Mouse (Mus musculus): ENCODE results near the gene Gm49776.

Gene Gm49776

DNA sequence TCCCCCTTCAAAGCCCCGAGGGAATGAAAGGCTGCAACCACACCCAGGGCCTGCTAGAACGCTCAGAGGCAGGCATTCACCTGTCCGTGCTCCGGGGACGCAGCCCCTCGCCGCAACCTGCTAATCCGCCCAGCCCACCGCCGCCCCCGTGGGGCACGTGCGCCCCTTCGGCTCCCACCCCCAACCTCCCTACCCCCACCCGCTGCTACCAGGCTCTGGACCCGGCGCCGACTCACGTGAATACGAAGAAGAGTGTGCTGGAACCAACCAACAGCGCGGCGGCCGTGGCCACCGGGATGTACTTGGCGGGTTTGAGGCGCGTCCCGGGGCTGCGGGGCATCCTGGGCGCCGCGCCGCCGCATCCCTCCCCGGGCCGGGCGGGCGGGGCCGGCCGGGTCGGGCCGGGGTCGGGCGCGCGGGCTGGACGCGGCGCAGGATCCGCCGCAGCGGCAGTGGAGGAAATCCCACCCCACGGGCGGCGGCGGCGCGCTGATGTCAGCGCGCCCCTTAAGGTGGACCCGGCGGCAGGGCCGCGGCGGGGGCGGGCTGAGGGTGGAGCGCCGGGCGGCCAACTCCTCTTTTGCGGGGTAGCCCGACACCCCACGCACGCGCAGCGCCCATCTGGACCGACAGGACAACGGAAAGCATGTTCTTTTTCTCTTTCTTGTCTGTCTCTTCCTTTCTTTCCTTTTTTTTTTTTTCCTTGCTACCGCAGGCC, 23.3 kb downstream of the Gm49776 start, which contains the start of gene Zdhhc8:
TSS of gene Zdhhc8 (minus strand) at position 466 of the 718 bp plus-strand sequence.
- no peak for DNase-seq (ENCODE audit: low read depth, low spot score)

- DNase-seq (ENCODE audit: low read depth, low spot score) = no peak
Measured at GRCm38 (mm10) chr16:18233919-18234670, 24.0 kb downstream of the Gm49776 start.

GRCm38 (mm10) chr16:18233451-18233850, 24.7 kb downstream of the Gm49776 start:
- no peak for DNase-seq (ENCODE audit: low read depth, low spot score)

DNA sequence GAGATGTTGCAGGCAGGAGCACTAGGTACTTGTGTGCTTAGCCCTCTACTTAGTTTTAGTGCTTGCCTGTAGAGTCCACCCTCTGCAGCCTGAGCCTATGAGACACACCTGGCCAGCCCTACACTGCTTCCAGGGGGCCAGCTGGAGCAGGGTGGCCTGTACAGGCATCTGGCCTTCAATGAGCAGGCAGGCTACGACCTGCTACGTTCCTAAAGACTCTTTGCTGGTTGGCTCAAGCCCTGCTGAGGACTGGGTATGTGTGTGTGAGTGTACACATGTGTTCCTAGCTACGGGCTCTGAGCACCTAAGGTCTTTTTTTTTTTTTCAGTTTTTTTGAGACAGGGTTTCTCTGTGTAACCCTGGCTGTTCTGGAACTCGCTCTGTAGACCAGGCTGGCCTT, 26.7 kb downstream of the Gm49776 start:
- DNase-seq (ENCODE audit: low read depth, low spot score) = no peak

DNA sequence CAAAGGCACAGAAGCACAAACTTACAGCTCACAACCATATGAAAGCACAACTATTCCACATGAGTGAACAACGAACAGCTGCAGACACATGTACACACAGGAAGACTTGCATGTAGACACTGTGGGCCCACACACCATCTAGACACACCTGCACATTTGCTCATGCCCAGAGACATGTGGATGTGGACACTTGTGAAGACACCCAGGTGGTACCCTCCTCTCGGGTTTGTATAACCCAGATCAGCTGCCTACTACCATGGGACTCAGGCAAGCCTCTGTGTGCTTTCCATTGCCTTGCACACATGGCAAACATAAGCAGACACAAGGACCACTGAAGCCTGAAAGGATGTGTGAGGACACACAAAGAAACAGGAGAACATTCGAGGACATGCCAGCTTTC, 27.1 kb downstream of the Gm49776 start:
- no peak for DNase-seq (ENCODE audit: low read depth, low spot score)

- no peak for DNase-seq (ENCODE audit: low read depth, low spot score)
Measured at GRCm38 (mm10) chr16:18230617-18231016, 27.5 kb downstream of the Gm49776 start.

GRCm38 (mm10) chr16:18229622-18230021, 28.5 kb downstream of the Gm49776 start:
- no peak for DNase-seq (ENCODE audit: low read depth, low spot score)

DNA sequence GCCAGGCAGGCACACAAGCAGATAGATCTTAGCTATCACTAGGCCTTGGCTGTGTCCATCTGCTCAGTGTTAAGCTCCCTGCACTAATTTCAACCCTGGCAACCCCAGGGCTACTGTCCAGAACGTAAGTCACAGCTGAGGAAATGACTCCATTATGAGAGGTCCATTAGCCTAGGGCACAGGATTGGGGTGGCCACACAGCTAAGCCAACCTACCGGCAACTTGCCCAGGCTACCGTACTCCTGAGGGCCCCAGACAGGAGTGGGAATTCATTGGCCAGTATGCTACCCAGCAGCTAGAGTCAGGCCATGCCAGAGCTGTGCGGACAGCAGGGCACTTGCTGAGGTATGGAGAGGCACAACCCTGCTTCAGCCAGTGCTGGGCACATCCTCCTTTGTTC, 29.3 kb downstream of the Gm49776 start:
- DNase-seq (ENCODE audit: low read depth, low spot score) = no peak

GRCm38 (mm10) chr16:18227897-18228422, 30.2 kb downstream of the Gm49776 start:
- no peak for DNase-seq (ENCODE audit: low read depth, low spot score)

- DNase-seq (ENCODE audit: low read depth, low spot score) = no peak
Measured at GRCm38 (mm10) chr16:18227187-18227586, 30.9 kb downstream of the Gm49776 start.

DNA sequence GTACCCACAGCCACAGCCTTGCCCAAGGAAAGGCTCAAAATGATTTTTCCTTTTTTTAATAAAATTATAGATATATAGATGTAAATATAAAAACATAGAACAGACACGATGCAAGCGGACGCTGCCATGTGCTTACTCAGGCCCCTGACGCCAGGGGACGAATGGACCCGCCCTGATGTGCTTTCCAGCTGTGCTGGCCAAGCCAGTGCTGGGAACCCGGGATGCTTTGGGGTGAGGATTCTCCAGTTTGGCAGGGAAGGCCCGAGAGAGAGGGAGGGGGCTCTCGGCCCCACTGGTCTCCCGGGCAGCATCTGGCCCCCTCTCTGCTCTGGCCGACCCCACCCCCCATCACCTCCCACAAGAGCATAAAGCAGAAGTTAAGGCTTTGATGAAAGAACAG, 35.9 kb downstream of the Gm49776 start:
- DNase-seq (ENCODE audit: low read depth, low spot score) = no peak

DNA sequence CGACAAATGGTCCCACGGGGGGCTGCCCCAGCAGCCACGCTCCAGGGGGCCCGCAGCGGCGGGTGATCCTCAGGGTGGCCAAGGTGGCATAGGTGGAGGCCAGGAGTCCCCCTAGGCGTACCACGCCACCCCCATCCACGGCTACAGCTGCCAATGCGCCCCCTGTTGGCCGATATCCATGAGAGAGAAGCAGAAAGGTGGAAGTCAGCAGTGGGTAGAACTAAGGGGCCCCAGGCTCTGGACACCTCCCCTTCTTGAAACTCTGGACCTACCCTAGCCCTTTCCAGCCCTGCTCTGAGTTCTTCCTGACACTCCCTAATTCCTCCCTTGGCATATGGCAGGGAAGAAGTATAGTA, 36.6 kb downstream of the Gm49776 start:
- no peak for DNase-seq (ENCODE audit: low read depth, low spot score)

- no peak for DNase-seq (ENCODE audit: low read depth, low spot score)
Measured at GRCm38 (mm10) chr16:18220856-18221542, 37.1 kb downstream of the Gm49776 start.

GRCm38 (mm10) chr16:18220001-18220400, 38.1 kb downstream of the Gm49776 start:
- no peak for DNase-seq (ENCODE audit: low read depth, low spot score)

GRCm38 (mm10) chr16:18218580-18218996, 39.5 kb downstream of the Gm49776 start:
- DNase-seq (ENCODE audit: low read depth, low spot score) = no peak

DNA sequence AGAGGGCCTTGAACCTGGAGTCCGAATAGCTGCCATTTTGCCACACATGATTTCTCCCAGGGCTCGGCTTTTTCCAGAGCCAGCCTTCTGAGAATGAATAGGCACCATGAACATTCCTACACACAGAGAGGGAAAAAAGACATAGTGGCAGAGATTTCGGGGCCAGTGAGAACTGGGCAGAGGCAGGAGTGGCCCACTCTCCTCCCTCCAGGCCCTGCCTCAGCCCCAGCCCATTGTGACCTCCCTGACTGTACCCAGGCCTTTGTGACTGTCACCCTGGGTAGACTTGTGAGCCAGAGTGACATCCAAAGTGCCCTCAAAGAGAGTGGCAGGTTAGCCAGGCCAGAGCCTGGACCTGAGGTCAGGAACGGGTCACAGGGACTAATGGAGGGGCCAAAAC, 40.5 kb downstream of the Gm49776 start, which contains the start of gene Ccdc188:
TSS of gene Ccdc188 (plus strand) at position 301 of the 400 bp plus-strand sequence.
- DNase-seq (ENCODE audit: low read depth, low spot score) = no peak

- DNase-seq (ENCODE audit: low read depth, low spot score) = no peak
Measured at GRCm38 (mm10) chr16:18214858-18215257, 43.3 kb downstream of the Gm49776 start.

DNA sequence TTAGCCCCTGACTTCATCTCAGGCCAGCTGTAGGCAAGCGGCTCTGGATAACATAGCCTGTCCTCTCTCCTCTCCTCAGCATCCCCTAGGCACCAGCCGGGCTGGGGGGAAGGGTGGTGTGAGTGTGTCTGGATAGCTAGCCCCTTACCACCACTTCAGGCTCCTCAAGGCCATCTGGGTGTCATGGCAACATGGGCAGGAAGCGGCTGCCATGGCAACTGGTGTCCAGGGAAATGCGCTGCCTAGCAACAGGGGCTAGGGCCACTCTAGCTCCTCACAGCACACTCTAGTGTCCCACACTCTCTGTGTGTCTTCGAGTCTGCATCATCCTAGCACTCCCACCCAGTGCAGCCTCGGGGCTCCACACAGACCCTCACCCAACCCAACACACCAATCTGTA, 44.4 kb downstream of the Gm49776 start:
- DNase-seq (ENCODE audit: low read depth, low spot score) = no peak

- DNase-seq (ENCODE audit: low read depth, low spot score) = peak; percentile 71
Measured at GRCm38 (mm10) chr16:18211417-18212171, 46.5 kb downstream of the Gm49776 start.

DNA sequence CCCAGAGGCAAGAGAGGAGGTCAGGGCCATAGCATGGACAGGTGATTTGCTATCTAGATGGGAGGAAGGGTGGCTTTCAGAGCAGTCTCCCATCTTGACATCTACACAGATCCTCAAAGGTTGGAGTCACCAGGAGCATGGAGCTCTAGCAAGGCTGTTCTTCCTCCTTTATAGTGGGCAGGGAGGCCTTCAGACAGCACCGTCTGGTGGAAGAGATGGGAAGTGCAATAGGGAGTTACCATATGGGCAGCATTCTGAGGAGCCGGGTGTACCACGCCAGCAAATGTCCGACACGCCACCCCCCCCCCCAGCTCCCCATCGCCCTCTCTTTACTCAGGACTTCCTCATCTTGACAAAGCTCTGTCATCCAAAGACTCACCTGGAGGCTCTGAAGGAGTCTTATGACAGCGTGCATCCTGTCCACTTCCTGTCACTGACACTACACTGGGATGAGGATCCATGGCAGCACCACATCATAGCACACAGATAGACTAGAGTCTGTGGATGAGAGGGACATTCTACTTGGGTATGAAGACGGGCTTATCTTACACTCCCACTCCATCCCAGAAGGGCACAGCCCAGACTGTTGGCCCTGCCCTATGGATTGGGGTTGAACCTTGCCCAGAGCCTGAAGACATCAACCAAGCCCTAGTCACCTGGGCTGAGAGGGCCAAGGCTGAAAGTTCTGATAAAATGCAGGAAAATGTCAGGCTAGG, 47.3 kb downstream of the Gm49776 start:
- DNase-seq (ENCODE audit: low read depth, low spot score) = peak; percentile 64
